In genomic region chr7:141818267-141818666, GRCm38 (mm10) we compare ENCODE assay signal across 16 mouse cellular contexts. TPM values are rescaled to one million over a fixed set of nuclear protein-coding genes. Genes with fewer than 3 reads are reported as not detected.
A peak's percentile ranks its signal among the peaks of the same experiment; 100 is the strongest.
DNase-seq lines count a peak whose midpoint lies in the region; ATAC-seq lines count a peak whose summit lies in the region.
"Had no signal": no experiment of that assay in that cellular context is flagged by ENCODE, and none has a peak within 500 bp of the region (broad histone marks: within the 10 kb centered on the region; RNA-seq: fewer than 3 reads in every experiment).

No protein-coding gene starts in this region.

- no peak overlapping the region for H3K4me2 ChIP-seq in embryonic facial prominence, embryonic 14.5 days (ENCODE audit: low read depth, low read length)
- H3K4me2 ChIP-seq in kidney, embryonic 14.5 days (replicated peaks; ENCODE audit: low read depth, low read length): no peak overlapping the region
- H3K4me2 ChIP-seq: hindbrain, embryonic 15.5 days; limb, embryonic 13.5 days had no signal

- H3K27ac ChIP-seq in embryonic facial prominence, embryonic 14.5 days (replicated peaks; ENCODE audit: low read depth, low read length): no peak overlapping the region
- no peak overlapping the region for H3K27ac ChIP-seq in embryonic facial prominence, embryonic 10.5 days (replicated peaks)
- no peak overlapping the region for H3K27ac ChIP-seq in kidney, embryonic 14.5 days (ENCODE audit: low read depth, low read length)
- H3K27ac ChIP-seq: hindbrain, embryonic 15.5 days; limb, embryonic 13.5 days had no signal

- H3K9ac ChIP-seq in embryonic facial prominence, embryonic 14.5 days (ENCODE audit: low read depth, low read length): no peak overlapping the region
- no peak overlapping the region for H3K9ac ChIP-seq in kidney, embryonic 14.5 days (ENCODE audit: low read depth, low read length)
- H3K9ac ChIP-seq: hindbrain, embryonic 15.5 days; limb, embryonic 13.5 days had no signal

- WGBS in embryonic facial prominence, embryonic 14.5 days: 70% methylated on average over 3 of the region's 3 CpGs
- WGBS in embryonic facial prominence, embryonic 10.5 days: 86% methylated on average over 3 of the region's 3 CpGs
- 84% methylated on average over 3 of the region's 3 CpGs for WGBS in kidney, embryonic 14.5 days

- no peak overlapping the region for H3K4me3 ChIP-seq in embryonic facial prominence, embryonic 14.5 days (ENCODE audit: low read depth, low read length)
- H3K4me3 ChIP-seq in embryonic facial prominence, embryonic 10.5 days: no peak overlapping the region
- H3K4me3 ChIP-seq in kidney, embryonic 14.5 days (ENCODE audit: low read length): no peak overlapping the region
- H3K4me3 ChIP-seq: hindbrain, embryonic 15.5 days; limb, embryonic 13.5 days had no signal

- DNase-seq in embryonic facial prominence, embryonic 14.5 days (ENCODE audit: low spot score): peak; percentile 16
- no peak for DNase-seq in embryonic facial prominence, embryonic 10.5 days (ENCODE audit: low spot score)
- peak; percentile 12 for DNase-seq in kidney, adult 9 months
- peak; percentile 12 for DNase-seq in urinary bladder, postnatal 14 days (ENCODE audit: low spot score)
- no peak for DNase-seq in urinary bladder, postnatal 36 days (ENCODE audit: low spot score in 2 of 2)
- peak; percentile 29 for DNase-seq in testis, postnatal 14 days (ENCODE audit: low spot score)
- no peak for DNase-seq in frontal cortex, postnatal 10 days (ENCODE audit: low spot score in 2 of 2)
- DNase-seq: gastrocnemius, postnatal 36 days; lung, postnatal 10 days had no signal

- H3K27me3 ChIP-seq in embryonic facial prominence, embryonic 14.5 days (replicated peaks; ENCODE audit: control insufficient read depth, insufficient read depth, low read length): no peaks in the 10 kb centered on the region
- H3K27me3 ChIP-seq in embryonic facial prominence, embryonic 10.5 days (replicated peaks; ENCODE audit: low read depth, poor library complexity, severe bottlenecking): no peaks in the 10 kb centered on the region
- no peaks in the 10 kb centered on the region for H3K27me3 ChIP-seq in kidney, embryonic 14.5 days (ENCODE audit: control insufficient read depth, insufficient read depth, low read length)
- H3K27me3 ChIP-seq: hindbrain, embryonic 15.5 days; limb, embryonic 13.5 days had no signal

- no peak for ATAC-seq in embryonic facial prominence, embryonic 14.5 days (ENCODE audit: low read depth)
- no peak for ATAC-seq in kidney, embryonic 14.5 days (ENCODE audit: low FRiP score, low TSS enrichment)
- ATAC-seq: forebrain, embryonic 16.5 days had no signal

- H3K4me1 ChIP-seq in embryonic facial prominence, embryonic 14.5 days (ENCODE audit: control insufficient read depth, insufficient read depth, low read length): peaks cover 9% of the 10 kb centered on the region; the same call in 1 of the 2 replicates
- peaks cover 9% of the 10 kb centered on the region for H3K4me1 ChIP-seq in embryonic facial prominence, embryonic 10.5 days
- no peaks in the 10 kb centered on the region for H3K4me1 ChIP-seq in kidney, embryonic 14.5 days (ENCODE audit: control insufficient read depth, insufficient read depth, low read length)

- no peaks in the 10 kb centered on the region for H3K9me3 ChIP-seq in embryonic facial prominence, embryonic 14.5 days (ENCODE audit: control insufficient read depth, low read length)
- no peaks in the 10 kb centered on the region for H3K9me3 ChIP-seq in embryonic facial prominence, embryonic 10.5 days
- H3K9me3 ChIP-seq in kidney, embryonic 14.5 days (ENCODE audit: control insufficient read depth, low read length): no peaks in the 10 kb centered on the region
- H3K9me3 ChIP-seq: hindbrain, embryonic 15.5 days; limb, embryonic 13.5 days had no signal

- H3K36me3 ChIP-seq in embryonic facial prominence, embryonic 14.5 days (ENCODE audit: control insufficient read depth, insufficient read depth, low read length): no peaks in the 10 kb centered on the region
- no peaks in the 10 kb centered on the region for H3K36me3 ChIP-seq in embryonic facial prominence, embryonic 10.5 days (replicated peaks)
- no peaks in the 10 kb centered on the region for H3K36me3 ChIP-seq in kidney, embryonic 14.5 days (ENCODE audit: control insufficient read depth, insufficient read depth, low read length)
- H3K36me3 ChIP-seq: hindbrain, embryonic 15.5 days; limb, embryonic 13.5 days had no signal

RNA-seq across cellular contexts. Expression of gene Muc5b, which starts 20.6 kb away (rescaled TPM):
- 0.07 and 0.17 TPM in 2 replicates for polyA plus RNA-seq in embryonic facial prominence, embryonic 14.5 days (2014; fragmentation: Nextera tagmentation; extraction: Ambion mirVana)
- polyA plus RNA-seq in embryonic facial prominence, embryonic 10.5 days (2016; fragmentation: Nextera tagmentation; extraction: Ambion mirVana): 0.01 TPM in 2 replicates
- polyA plus RNA-seq in kidney, embryonic 14.5 days (2014; fragmentation: Nextera tagmentation; extraction: Ambion mirVana): 0.01 TPM in 2 replicates
- polyA plus RNA-seq: large intestine, adult 2 months; urinary bladder, adult 2 months had no signal

RNA-seq across cellular contexts. Expression of gene Muc5ac, which starts 29.5 kb away (rescaled TPM):
- polyA plus RNA-seq in embryonic facial prominence, embryonic 14.5 days (2014; fragmentation: Nextera tagmentation; extraction: Ambion mirVana): 0.03 and 0.04 TPM in 2 replicates
- not detected in 2 replicates for polyA plus RNA-seq in embryonic facial prominence, embryonic 10.5 days (2016; fragmentation: Nextera tagmentation; extraction: Ambion mirVana)
- not detected in 2 replicates for polyA plus RNA-seq in kidney, embryonic 14.5 days (2014; fragmentation: Nextera tagmentation; extraction: Ambion mirVana)
- polyA plus RNA-seq: forebrain, embryonic 16.5 days; hindbrain, embryonic 15.5 days; limb, embryonic 13.5 days; midbrain, embryonic 14.5 days; urinary bladder, adult 2 months had no signal

Comparison
In these comparisons a context has a peak if more than half of its experiments do, and no peak if none do; other contexts are left out.
1. DNase-seq: peak in embryonic facial prominence, embryonic 14.5 days (single experiment), kidney, adult 9 months (single experiment), urinary bladder, postnatal 14 days (single experiment) and testis, postnatal 14 days (single experiment); none in embryonic facial prominence, embryonic 10.5 days (single experiment), urinary bladder, postnatal 36 days (0 of 2) and frontal cortex, postnatal 10 days (0 of 2).